Mouse (Mus musculus) forebrain, embryonic 15.5 days (tissue): ENCODE data around the gene Sstr2. TPM values are rescaled to one million over a fixed set of nuclear protein-coding genes. Genes with fewer than 3 reads are reported as not detected.

Experiments
- polyA plus RNA-seq: library from polyadenylated mRNA; unstranded; fragments of >200 nt; fragmentation: Nextera tagmentation; extraction: Ambion mirVana; gene quantifications from 2 replicates; pipeline ENCODE4 v1.2.1, GENCODE M21; 2015

Gene Sstr2
- polyA plus RNA-seq, 1 experiment from 2014 or later = 85.6 TPM

Other genes starting within 250 kb of the Sstr2 start
- gene Cog1, start 29.8 kb downstream of the Sstr2 start, polyA plus RNA-seq = 36.9 and 37.6 TPM in 2 replicates
- 39.6 and 42.2 TPM in 2 replicates for gene Slc39a11, start 30.7 kb downstream of the Sstr2 start, polyA plus RNA-seq
- 47.1 and 47.2 TPM in 2 replicates for gene Fam104a, start 64.8 kb downstream of the Sstr2 start, polyA plus RNA-seq
- gene D11Wsu47e, start 65.1 kb downstream of the Sstr2 start, polyA plus RNA-seq = 25.2 and 27.6 TPM in 2 replicates
- gene Cpsf4l, start 90.7 kb downstream of the Sstr2 start, polyA plus RNA-seq = 0.18 and 0.38 TPM in 2 replicates
- 91.5 and 97.2 TPM in 2 replicates for gene Cdc42ep4, start 132.5 kb downstream of the Sstr2 start, polyA plus RNA-seq